Mouse (Mus musculus) liver, embryonic 15.5 days (tissue): Measurements from ENCODE around the gene Zfp574. TPM values are rescaled to one million over a fixed set of nuclear protein-coding genes. Genes with fewer than 3 reads are reported as not detected.

ENCODE experiments used
- ATAC-seq: fragments of 200-750 bp; cut with Nextera tagmentation; 2 replicates; pipeline ENCODE4 v1.8.0; 2017; ENCODE audit warnings: moderate number of reproducible peaks, mild to moderate bottlenecking, moderate library complexity; ENCODE audit not compliant: insufficient read depth
- H3K27ac ChIP-seq: fragments of 300-500 bp; sonication (generic); replicated peaks from 2 replicates; pipeline ENCODE4 v1.5.1; 2015; ENCODE audit warnings: mild to moderate bottlenecking, inconsistent platforms
- H3K27me3 ChIP-seq: fragments of 300-500 bp; sonication (generic); 2 replicates; pipeline ENCODE4 v1.6.1; 2015; ENCODE audit warnings: mild to moderate bottlenecking, inconsistent platforms
- H3K36me3 ChIP-seq: fragments of 300-500 bp; sonication (generic); replicated peaks from 2 replicates; pipeline ENCODE4 v1.6.1; 2015; ENCODE audit warnings: moderate library complexity, mild to moderate bottlenecking, inconsistent platforms
- H3K4me1 ChIP-seq: fragments of 300-500 bp; sonication (generic); replicated peaks from 2 replicates; pipeline ENCODE4 v1.6.1; 2015; ENCODE audit warnings: inconsistent platforms
- H3K4me2 ChIP-seq: fragments of 300-500 bp; sonication (generic); 2 replicates; pipeline ENCODE4 v1.6.1; 2015; ENCODE audit warnings: moderate library complexity, mild to moderate bottlenecking, inconsistent platforms
- H3K4me3 ChIP-seq: fragments of 300-500 bp; sonication (generic); replicated peaks from 2 replicates; pipeline ENCODE4 v1.5.1; 2015; ENCODE audit warnings: mild to moderate bottlenecking, inconsistent platforms
- H3K9ac ChIP-seq: fragments of 300-500 bp; sonication (generic); 2 replicates; pipeline ENCODE4 v1.6.1; 2015; ENCODE audit warnings: moderate library complexity, mild to moderate bottlenecking, inconsistent platforms
- H3K9me3 ChIP-seq: fragments of 300-500 bp; sonication (generic); replicated peaks from 2 replicates; pipeline ENCODE4 v1.6.1; 2016; ENCODE audit warnings: inconsistent platforms
- WGBS: fragments of 180-500 bp; shearing (Covaris S2); methylation state at CpG from one replicate; pipeline ENCODE4 v1.1.7; 2015; ENCODE audit warnings: mixed read lengths; ENCODE audit not compliant: insufficient replicate concordance; 5-methylcytosine and 5-hydroxymethylcytosine counted together
- polyA plus RNA-seq: library from polyadenylated mRNA; unstranded; fragments of >200 nt; fragmentation: Nextera tagmentation; extraction: Ambion mirVana; gene quantifications from 2 replicates; pipeline ENCODE4 v1.2.1, GENCODE M21; 2015

Zfp574 gene
- polyA plus RNA-seq, 1 experiment from 2014 or later: 9.9 TPM

DNA sequence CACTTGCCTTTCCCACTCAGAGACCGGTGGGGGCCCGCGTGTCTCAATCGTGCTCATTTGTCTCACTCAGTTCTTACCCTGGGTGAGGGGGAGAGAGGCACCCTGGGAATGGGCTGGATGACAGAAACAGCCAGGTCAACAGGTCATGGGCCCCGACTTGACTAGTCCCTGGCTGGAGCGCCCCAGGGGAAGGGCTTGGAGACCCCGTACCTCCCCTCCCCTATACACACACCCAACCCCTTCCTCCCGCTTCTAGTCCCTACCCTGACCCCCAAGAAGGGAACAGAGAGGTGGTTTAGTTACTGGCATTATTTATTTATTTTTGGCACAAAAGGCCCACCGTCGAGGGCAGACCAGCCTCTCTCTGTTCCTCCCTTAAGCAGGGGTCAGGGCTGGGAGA lies 16.2 kb downstream of the Zfp574 start:
- Histone ChIP-seq H3K4me2 (no peak overlapping the region; the same call in 1 of the 2 replicates), H3K9ac (no peak overlapping the region), H3K27ac (no peak overlapping the region), H3K4me3 (no peak overlapping the region), H3K4me1 (peaks cover 29% of the 10 kb centered on the region), H3K36me3 (peaks cover 14% of the 10 kb centered on the region), H3K27me3 (peaks cover 6% of the 10 kb centered on the region; the same call in 1 of the 2 replicates), H3K9me3 (no peaks in the 10 kb centered on the region)
- ATAC-seq: no peak
- WGBS: 23% methylated on average over 10 of the region's 10 CpGs

DNA sequence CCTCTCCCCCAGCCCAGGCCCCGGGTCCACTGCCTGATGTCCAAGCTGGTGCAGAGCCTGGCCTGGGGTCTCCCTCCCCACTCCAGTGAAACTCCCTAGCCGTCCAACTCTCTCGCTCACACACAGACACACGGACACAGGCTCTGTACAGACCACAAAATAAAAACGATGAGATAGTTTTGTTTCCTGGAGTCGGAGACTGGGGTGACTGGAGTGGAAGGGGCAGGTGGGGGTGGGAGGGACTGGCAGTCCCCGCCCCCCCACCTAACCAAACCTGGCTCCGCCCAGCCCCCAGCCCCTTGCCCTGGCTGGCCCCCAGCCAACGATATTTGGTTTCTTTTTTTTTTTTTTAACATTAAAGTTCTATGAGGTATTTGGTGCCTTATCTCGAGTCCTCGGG lies 16.6 kb downstream of the Zfp574 start:
- H3K4me2 ChIP-seq: peak overlapping the region; percentile 5; the same call in 1 of the 2 replicates
- WGBS: 20% methylated on average over 11 of the region's 11 CpGs
- H3K4me3 ChIP-seq: no peak overlapping the region
- no peak for ATAC-seq
- peaks cover 6% of the 10 kb centered on the region; the same call in 1 of the 2 replicates for H3K27me3 ChIP-seq
- H3K36me3 ChIP-seq: peaks cover 10% of the 10 kb centered on the region
- H3K9me3 ChIP-seq: no peaks in the 10 kb centered on the region
- H3K4me1 ChIP-seq: peaks cover 26% of the 10 kb centered on the region
- no peak overlapping the region for H3K27ac ChIP-seq
- H3K9ac ChIP-seq: no peak overlapping the region

DNA sequence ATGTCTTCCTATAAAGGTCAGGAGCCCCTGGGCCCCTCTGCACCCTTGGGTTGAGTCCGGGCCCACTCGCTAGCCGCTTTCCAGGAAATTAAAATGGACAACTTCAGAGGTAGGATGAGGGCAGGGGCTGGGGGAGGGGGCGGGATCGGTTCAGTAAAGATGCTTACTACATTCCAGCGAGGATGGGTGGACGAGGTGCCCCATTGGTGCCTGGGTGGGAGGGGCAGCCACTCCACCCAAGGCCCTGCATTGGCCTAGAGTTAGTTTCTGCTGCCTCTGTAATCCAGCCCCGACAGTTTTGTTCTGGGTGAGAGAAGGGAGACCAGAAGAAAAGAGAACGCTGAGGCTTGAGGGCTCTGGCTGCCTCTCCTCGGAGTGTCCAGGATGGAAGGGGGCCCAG lies 17.5 kb downstream of the Zfp574 start:
- Histone ChIP-seq H3K4me2 (no peak overlapping the region), H3K9ac (no peak overlapping the region), H3K27ac (no peak overlapping the region), H3K36me3 (peaks cover 5% of the 10 kb centered on the region; the same call in 1 of the 2 replicates), H3K4me1 (peaks cover 17% of the 10 kb centered on the region), H3K27me3 (peaks cover 6% of the 10 kb centered on the region; the same call in 1 of the 2 replicates), H3K9me3 (no peaks in the 10 kb centered on the region), H3K4me3 (no peak overlapping the region)
- ATAC-seq: no peak
- WGBS: 51% methylated on average over 10 of the region's 10 CpGs

DNA sequence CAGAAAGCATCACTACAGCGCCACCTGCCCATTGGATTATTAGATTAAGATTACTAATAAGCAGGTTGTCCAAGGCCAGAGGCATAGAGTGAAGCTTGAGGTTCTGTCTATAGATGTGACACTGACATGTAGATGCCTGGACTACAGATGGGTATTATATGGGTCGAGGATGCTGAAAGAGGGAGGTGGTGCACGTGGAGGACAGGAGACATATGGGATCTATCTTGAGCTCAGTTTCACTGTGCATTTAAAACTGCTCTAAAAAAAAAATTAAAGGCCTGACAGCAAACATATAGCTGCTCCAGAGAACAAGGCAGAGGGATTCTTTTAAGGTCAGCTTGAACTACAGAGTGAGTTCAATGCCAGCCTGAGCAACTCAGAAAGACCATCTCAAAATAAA lies 25.8 kb downstream of the Zfp574 start:
- H3K4me3 ChIP-seq: no peak overlapping the region
- H3K9me3 ChIP-seq: no peaks in the 10 kb centered on the region
- WGBS: 71% methylated on average over 3 of the region's 3 CpGs
- H3K36me3 ChIP-seq: no peaks in the 10 kb centered on the region
- H3K4me1 ChIP-seq: no peaks in the 10 kb centered on the region
- peaks cover 4% of the 10 kb centered on the region; the same call in 1 of the 2 replicates for H3K27me3 ChIP-seq
- H3K9ac ChIP-seq: no peak overlapping the region
- ATAC-seq: no peak
- H3K4me2 ChIP-seq: no peak overlapping the region
- no peak overlapping the region for H3K27ac ChIP-seq

DNA sequence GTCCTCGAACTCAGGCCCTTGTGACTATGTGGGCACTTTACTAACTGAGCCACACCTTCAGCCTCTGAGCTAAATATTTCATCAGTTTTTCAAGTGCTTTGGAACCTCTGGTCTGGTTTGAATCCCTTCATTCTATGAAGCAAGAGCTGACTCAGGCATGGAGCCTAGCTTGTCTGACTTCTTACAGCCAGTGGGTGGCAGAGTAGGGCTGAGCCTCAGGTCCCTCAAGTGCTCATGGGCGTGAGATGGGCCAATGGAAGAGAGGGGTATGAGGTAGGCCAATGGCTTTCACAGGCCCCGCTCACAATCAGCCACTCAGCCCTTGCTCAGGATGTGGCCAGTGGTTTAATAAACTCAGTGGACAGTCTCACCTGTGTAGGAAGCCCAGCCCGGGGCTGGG lies 27.2 kb downstream of the Zfp574 start:
- Histone ChIP-seq H3K36me3 (no peaks in the 10 kb centered on the region), H3K4me2 (no peak overlapping the region), H3K27ac (no peak overlapping the region), H3K4me1 (no peaks in the 10 kb centered on the region), H3K9me3 (no peaks in the 10 kb centered on the region), H3K27me3 (peaks cover 4% of the 10 kb centered on the region; the same call in 1 of the 2 replicates), H3K9ac (no peak overlapping the region), H3K4me3 (no peak overlapping the region)
- ATAC-seq: no peak
- WGBS: 50% methylated on average over 4 of the region's 4 CpGs

DNA sequence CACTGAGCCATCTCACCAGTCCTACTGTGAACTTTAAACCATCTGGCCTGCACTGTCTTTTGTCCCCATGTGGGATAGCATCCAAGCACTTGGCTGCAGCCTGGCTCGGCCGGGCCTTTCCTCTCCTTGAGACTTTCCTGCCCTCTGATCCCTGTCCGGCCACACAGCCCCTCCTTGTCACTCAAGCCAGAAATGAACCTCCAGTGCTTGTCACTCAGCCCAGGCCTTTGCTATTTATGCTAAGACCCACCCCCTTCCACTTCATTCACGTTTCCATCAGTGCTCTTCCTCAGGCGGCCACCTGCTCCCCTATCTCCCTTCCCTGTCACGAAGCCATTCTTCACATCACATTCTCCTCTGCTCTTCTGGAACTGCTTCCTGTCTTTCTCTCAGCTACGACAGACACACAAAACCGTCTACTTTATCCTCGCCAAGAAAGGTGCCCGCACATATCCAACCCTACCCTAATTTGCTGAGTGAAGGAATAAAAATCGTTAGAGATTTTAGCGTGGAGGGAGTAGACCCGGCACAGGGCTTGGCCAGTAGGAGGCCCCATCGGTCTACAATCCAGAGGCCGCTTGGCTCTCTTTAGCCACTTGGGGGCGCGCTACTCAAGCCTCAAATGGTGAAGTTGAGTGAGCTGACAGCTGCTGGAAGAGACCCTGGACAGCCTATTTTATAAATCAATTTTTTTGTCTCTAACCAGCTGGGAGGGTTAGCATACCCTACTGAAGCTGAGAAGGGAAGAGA lies 33.2 kb downstream of the Zfp574 start:
- no peak overlapping the region for H3K27ac ChIP-seq
- no peaks in the 10 kb centered on the region for H3K9me3 ChIP-seq
- ATAC-seq: no peak
- 0 out of 2 replicates have a peak, but pooled peaks cover 4% of the 10 kb centered on the region for H3K4me1 ChIP-seq
- no peak overlapping the region for H3K4me3 ChIP-seq
- no peaks in the 10 kb centered on the region for H3K27me3 ChIP-seq
- H3K9ac ChIP-seq: no peak overlapping the region
- no peaks in the 10 kb centered on the region for H3K36me3 ChIP-seq
- H3K4me2 ChIP-seq: no peak overlapping the region
- 19% methylated on average over 17 of the region's 17 CpGs for whole genome bisulfite sequencing

DNA sequence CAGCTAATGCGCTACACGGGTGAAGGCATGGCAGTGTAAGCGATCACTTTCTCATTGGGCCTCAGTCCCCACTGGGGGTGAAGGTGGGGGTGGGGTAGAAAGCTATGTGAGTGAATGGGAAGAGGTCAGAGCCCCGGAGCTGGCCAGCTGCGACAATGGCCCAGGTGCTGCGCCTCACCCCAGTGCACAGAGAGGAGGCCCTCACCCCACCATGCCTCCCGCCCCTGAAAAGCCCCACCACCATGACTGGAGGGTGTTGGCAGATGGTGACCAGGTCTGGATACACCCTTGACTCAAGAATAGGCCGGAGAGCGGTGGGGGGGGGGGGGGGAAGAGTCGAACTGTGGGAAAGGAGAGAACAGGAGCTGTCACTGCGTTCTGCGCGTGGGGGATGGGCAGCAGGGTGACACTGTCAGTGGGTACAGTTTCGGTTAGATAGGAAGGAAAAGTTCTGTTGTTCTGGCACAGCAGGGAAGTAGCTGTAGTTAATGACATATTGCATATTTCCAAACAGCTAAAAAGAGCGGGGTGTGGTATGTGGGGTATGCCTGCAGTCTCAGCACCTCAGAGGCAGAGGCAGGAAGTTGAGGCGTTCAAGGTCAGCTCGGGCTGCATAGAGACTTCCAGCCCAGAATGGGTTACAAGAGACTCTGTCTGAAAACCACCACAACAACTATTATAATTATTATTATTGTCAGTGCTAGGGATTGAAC lies 34.6 kb downstream of the Zfp574 start:
- H3K4me1 ChIP-seq: 0 out of 2 replicates have a peak, but pooled peaks cover 4% of the 10 kb centered on the region
- H3K9me3 ChIP-seq: no peaks in the 10 kb centered on the region
- H3K9ac ChIP-seq: no peak overlapping the region
- no peak overlapping the region for H3K4me3 ChIP-seq
- no peak for ATAC-seq
- H3K27me3 ChIP-seq: no peaks in the 10 kb centered on the region
- H3K27ac ChIP-seq: no peak overlapping the region
- H3K4me2 ChIP-seq: no peak overlapping the region
- H3K36me3 ChIP-seq: no peaks in the 10 kb centered on the region
- 39% methylated on average over 16 of the region's 17 CpGs for WGBS

DNA sequence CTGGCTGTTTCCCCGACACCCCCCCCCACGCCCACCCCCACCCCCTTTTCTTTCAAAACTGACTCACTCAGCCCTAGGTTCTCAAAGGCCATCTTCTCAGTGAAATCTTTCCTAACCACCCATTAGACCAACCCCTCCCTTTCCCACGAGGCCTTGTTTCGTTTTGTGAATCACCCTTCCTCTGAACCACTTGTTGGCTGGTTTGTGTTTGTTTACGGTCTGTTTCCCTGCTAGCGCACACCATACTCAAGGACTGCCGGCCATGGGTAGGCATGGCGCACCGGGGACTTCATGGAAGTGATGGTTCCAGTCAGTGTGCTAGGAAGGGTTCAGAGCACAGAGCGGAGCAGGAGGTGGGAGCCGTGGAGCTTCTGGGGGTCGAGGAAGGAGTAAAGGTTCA lies 37.0 kb downstream of the Zfp574 start:
- Histone ChIP-seq H3K4me2 (no peak overlapping the region), H3K9me3 (no peaks in the 10 kb centered on the region), H3K36me3 (no peaks in the 10 kb centered on the region), H3K27ac (no peak overlapping the region), H3K4me1 (0 out of 2 replicates have a peak, but pooled peaks cover 4% of the 10 kb centered on the region), H3K9ac (no peak overlapping the region), H3K4me3 (no peak overlapping the region), H3K27me3 (no peaks in the 10 kb centered on the region)
- WGBS: 60% methylated on average over 12 of the region's 12 CpGs
- no peak for ATAC-seq

DNA sequence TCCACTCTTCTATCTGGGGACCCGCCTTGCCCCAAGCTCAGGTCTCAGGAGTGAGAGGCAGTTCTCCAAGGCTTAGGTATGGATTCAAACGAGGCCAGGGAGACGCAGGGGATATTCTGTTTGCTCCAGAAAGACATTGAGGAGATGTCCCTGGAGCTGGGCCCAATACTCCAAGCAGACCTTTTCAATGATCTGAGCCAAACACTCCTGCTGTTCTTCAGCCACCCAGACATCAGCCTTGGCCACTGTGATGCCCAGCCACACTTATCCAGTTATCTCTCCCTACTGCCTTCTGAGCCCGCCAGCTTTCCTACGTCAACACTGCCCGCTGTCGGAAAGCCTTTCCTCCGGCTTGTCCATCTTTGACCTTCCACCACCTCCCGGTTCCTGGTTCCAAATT lies 38.0 kb downstream of the Zfp574 start:
- H3K36me3 ChIP-seq: no peaks in the 10 kb centered on the region
- 73% methylated on average over 9 of the region's 9 CpGs for WGBS
- H3K9ac ChIP-seq: no peak overlapping the region
- H3K27me3 ChIP-seq: no peaks in the 10 kb centered on the region
- 0 out of 2 replicates have a peak, but pooled peaks cover 4% of the 10 kb centered on the region for H3K4me1 ChIP-seq
- H3K27ac ChIP-seq: no peak overlapping the region
- no peak overlapping the region for H3K4me2 ChIP-seq
- H3K9me3 ChIP-seq: no peaks in the 10 kb centered on the region
- no peak overlapping the region for H3K4me3 ChIP-seq
- ATAC-seq: no peak

DNA sequence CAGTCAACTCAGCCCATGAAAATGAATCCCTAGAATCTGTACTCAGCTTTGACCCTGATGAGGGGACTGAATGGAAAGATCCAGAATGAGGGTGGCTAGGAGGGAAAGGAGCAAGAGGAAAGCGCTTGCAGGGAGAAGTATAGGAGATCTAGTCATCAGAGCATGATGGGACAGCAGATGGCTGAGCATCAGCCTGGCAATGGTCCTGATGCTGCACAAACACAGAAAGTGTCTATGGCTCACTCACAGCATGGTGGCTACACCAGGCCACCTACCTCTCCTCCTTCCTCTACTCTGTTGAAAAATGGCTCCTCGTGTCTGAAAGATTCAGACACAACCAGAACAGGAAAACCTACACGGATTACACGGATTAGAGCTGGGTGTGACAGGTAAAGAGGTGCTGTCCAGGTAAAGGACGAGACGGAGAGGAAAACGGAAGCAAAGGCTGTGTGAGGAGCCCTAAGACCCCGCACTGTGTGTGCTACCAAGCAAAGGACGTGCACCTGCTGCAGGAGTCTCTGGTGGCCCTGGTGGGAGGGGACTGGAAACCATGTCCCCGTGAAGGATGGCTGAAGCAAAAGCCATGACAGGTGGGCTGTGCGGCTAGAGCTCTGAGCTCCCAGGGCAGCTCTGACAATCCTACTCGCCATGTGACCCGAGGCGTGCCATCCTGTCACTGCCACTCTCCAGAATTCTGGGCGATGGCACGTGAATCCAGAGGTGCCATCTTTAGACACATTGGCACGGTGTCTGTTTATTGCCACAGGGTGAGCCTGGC lies 40.0 kb downstream of the Zfp574 start:
- Histone ChIP-seq H3K9ac (no peak overlapping the region), H3K4me1 (no peaks in the 10 kb centered on the region), H3K27ac (no peak overlapping the region), H3K36me3 (no peaks in the 10 kb centered on the region), H3K4me3 (no peak overlapping the region), H3K27me3 (no peaks in the 10 kb centered on the region), H3K4me2 (no peak overlapping the region), H3K9me3 (no peaks in the 10 kb centered on the region)
- WGBS: 69% methylated on average over 17 of the region's 17 CpGs
- ATAC-seq: no peak
